Mouse (Mus musculus): ENCODE results near the gene Kcnd3.

GRCm38 (mm10) chr3:105559456-105559855 is 107.3 kb downstream of the Kcnd3 start:
- TF ChIP-seq POLR2A (IDR thresholded peaks at IDR 0.05; ENCODE audit: insufficient read depth, low read depth, low read length) (no peak), CTCF (IDR thresholded peaks at IDR 0.05) (no peak)

Measured in heart, adult 2 months (tissue).